Comparison of ENCODE assay signal across 25 mouse cellular contexts in genomic region chr14:51106449-51106967, GRCm38 (mm10). TPM values are rescaled to one million over a fixed set of nuclear protein-coding genes. Genes with fewer than 3 reads are reported as not detected.
DNase-seq lines count a peak whose midpoint lies in the region; ATAC-seq and TF ChIP-seq lines count a peak whose summit lies in the region.
"Had no signal": no experiment of that assay in that cellular context is flagged by ENCODE, and none has a peak within 500 bp of the region (broad histone marks: within the 10 kb centered on the region; RNA-seq: fewer than 3 reads in every experiment).

No protein-coding gene starts in this region.

- no peak overlapping the region for H3K27ac ChIP-seq in kidney, adult 2 months (ENCODE audit: insufficient read depth, low read depth, low read length)
- H3K27ac ChIP-seq in kidney, embryonic 14.5 days (ENCODE audit: low read depth, low read length), result no peak overlapping the region
- H3K27ac ChIP-seq in liver, adult 2 months (replicated peaks; ENCODE audit: insufficient read depth, low read depth, low read length), result no peak overlapping the region
- H3K27ac ChIP-seq in liver, embryonic 11.5 days (ENCODE audit: low read depth, low read length), result no peak overlapping the region
- H3K27ac ChIP-seq in intestine, embryonic 14.5 days (ENCODE audit: low read depth), result no peak overlapping the region
- peak overlapping the region; percentile 40; the same call in 1 of the 2 replicates for H3K27ac ChIP-seq in small intestine, adult 2 months (ENCODE audit: insufficient read depth, low read depth, low read length)
- H3K27ac ChIP-seq: embryonic facial prominence, embryonic 10.5 days; forebrain, embryonic 13.5 days; gastrocnemius, adult 2 months; heart, embryonic 10.5 days; hindbrain, embryonic 10.5 days; hindbrain, embryonic 15.5 days had no signal

- H3K4me2 ChIP-seq in kidney, embryonic 14.5 days (replicated peaks; ENCODE audit: low read depth, low read length), result no peak overlapping the region
- no peak overlapping the region for H3K4me2 ChIP-seq in liver, embryonic 11.5 days
- H3K4me2 ChIP-seq in intestine, embryonic 14.5 days (ENCODE audit: low read length), result no peak overlapping the region
- H3K4me2 ChIP-seq: forebrain, embryonic 13.5 days; hindbrain, embryonic 15.5 days had no signal

- no peaks in the 10 kb centered on the region for H3K27me3 ChIP-seq in kidney, adult 2 months (replicated peaks; ENCODE audit: control insufficient read depth, insufficient read depth, low read length)
- H3K27me3 ChIP-seq in kidney, embryonic 14.5 days (ENCODE audit: control insufficient read depth, insufficient read depth, low read length), result no peaks in the 10 kb centered on the region
- no peaks in the 10 kb centered on the region for H3K27me3 ChIP-seq in liver, adult 2 months (ENCODE audit: control insufficient read depth, insufficient read depth, low read length)
- no peaks in the 10 kb centered on the region for H3K27me3 ChIP-seq in liver, embryonic 11.5 days (replicated peaks; ENCODE audit: control insufficient read depth, insufficient read depth, low read length)
- no peaks in the 10 kb centered on the region for H3K27me3 ChIP-seq in intestine, embryonic 14.5 days (replicated peaks; ENCODE audit: control insufficient read depth, insufficient read depth, low read length)
- no peaks in the 10 kb centered on the region for H3K27me3 ChIP-seq in small intestine, adult 2 months (ENCODE audit: control insufficient read depth, insufficient read depth, low read length)
- H3K27me3 ChIP-seq: forebrain, embryonic 13.5 days; hindbrain, embryonic 15.5 days had no signal

- TF ChIP-seq POLR2A in kidney, adult 2 months (IDR thresholded peaks at IDR 0.05; ENCODE audit: low read depth, low read length), result no peak
- TF ChIP-seq POLR2A in liver, adult 2 months (IDR thresholded peaks at IDR 0.05; ENCODE audit: extremely low read depth, insufficient read depth, low read length), result no peak
- TF ChIP-seq POLR2A in small intestine, adult 2 months (IDR thresholded peaks at IDR 0.05; ENCODE audit: low read depth, low read length), result no peak

- peak; percentile 39 for DNase-seq in kidney, adult 2 months
- DNase-seq in liver, adult 2 months (ENCODE audit: extremely low read depth, low read depth, low spot score), result peak; percentile 85
- no peak for DNase-seq in liver, embryonic 11.5 days (ENCODE audit: low spot score)
- no peak for DNase-seq in intestine, embryonic 14.5 days (ENCODE audit: low spot score)
- DNase-seq: adrenal gland, adult 8-10 months; adrenal gland, postnatal 36 days; cerebellum, adult 2 months; cerebellum, postnatal 10 days; forebrain, postnatal 0 days; gastrocnemius, adult 2 months; gastrocnemius, postnatal 25 days; heart, adult 11 months; heart, postnatal 10 days had no signal

- no peak overlapping the region for H3K9ac ChIP-seq in kidney, embryonic 14.5 days (ENCODE audit: low read depth, low read length)
- no peak overlapping the region for H3K9ac ChIP-seq in liver, adult 2 months (ENCODE audit: low read depth, low read length)
- no peak overlapping the region for H3K9ac ChIP-seq in liver, embryonic 11.5 days (ENCODE audit: low read depth, low read length)
- no peak overlapping the region for H3K9ac ChIP-seq in intestine, embryonic 14.5 days (ENCODE audit: low read length)
- H3K9ac ChIP-seq: forebrain, embryonic 13.5 days; forebrain, postnatal 0 days; hindbrain, embryonic 15.5 days had no signal

- no peak overlapping the region for H3K4me3 ChIP-seq in kidney, adult 2 months (ENCODE audit: insufficient read depth, low read depth, low read length)
- H3K4me3 ChIP-seq in kidney, embryonic 14.5 days (ENCODE audit: low read length), result no peak overlapping the region
- H3K4me3 ChIP-seq in liver, adult 2 months (ENCODE audit: insufficient read depth, low read depth, low read length), result no peak overlapping the region
- H3K4me3 ChIP-seq in liver, embryonic 11.5 days (ENCODE audit: low read depth, low read length), result no peak overlapping the region
- H3K4me3 ChIP-seq in intestine, embryonic 14.5 days (ENCODE audit: low read depth, low read length), result no peak overlapping the region
- no peak overlapping the region for H3K4me3 ChIP-seq in small intestine, adult 2 months (ENCODE audit: low read depth, low read length)
- H3K4me3 ChIP-seq: embryonic facial prominence, embryonic 10.5 days; forebrain, embryonic 13.5 days; gastrocnemius, adult 2 months; heart, embryonic 10.5 days; hindbrain, embryonic 10.5 days; hindbrain, embryonic 15.5 days had no signal

- H3K4me1 ChIP-seq in kidney, adult 2 months (ENCODE audit: control insufficient read depth, insufficient read depth, low read length), result no peaks in the 10 kb centered on the region
- H3K4me1 ChIP-seq in kidney, embryonic 14.5 days (ENCODE audit: control insufficient read depth, insufficient read depth, low read length), result no peaks in the 10 kb centered on the region
- peaks cover 4% of the 10 kb centered on the region; the same call in 1 of the 2 replicates for H3K4me1 ChIP-seq in liver, adult 2 months (ENCODE audit: control insufficient read depth, insufficient read depth, low read length)
- peaks cover 5% of the 10 kb centered on the region; the same call in 1 of the 2 replicates for H3K4me1 ChIP-seq in liver, embryonic 11.5 days (replicated peaks; ENCODE audit: control insufficient read depth, insufficient read depth, low read length)
- H3K4me1 ChIP-seq in intestine, embryonic 14.5 days (replicated peaks; ENCODE audit: control insufficient read depth, insufficient read depth, low read length), result no peaks in the 10 kb centered on the region
- no peaks in the 10 kb centered on the region for H3K4me1 ChIP-seq in small intestine, adult 2 months (ENCODE audit: control insufficient read depth, insufficient read depth, insufficient read length, low read length)
- H3K4me1 ChIP-seq: embryonic facial prominence, embryonic 10.5 days; forebrain, embryonic 13.5 days; heart, embryonic 10.5 days; hindbrain, embryonic 10.5 days; hindbrain, embryonic 15.5 days had no signal

- H3K79me2 ChIP-seq in liver, adult 2 months (ENCODE audit: control insufficient read depth, insufficient read depth, low read length), result no peaks in the 10 kb centered on the region

- no peaks in the 10 kb centered on the region for H3K36me3 ChIP-seq in kidney, adult 2 months (ENCODE audit: control insufficient read depth, insufficient read depth, low read length)
- no peaks in the 10 kb centered on the region for H3K36me3 ChIP-seq in kidney, embryonic 14.5 days (ENCODE audit: control insufficient read depth, insufficient read depth, low read length)
- peaks cover 19% of the 10 kb centered on the region for H3K36me3 ChIP-seq in liver, adult 2 months (ENCODE audit: control insufficient read depth, insufficient read depth, low read length)
- H3K36me3 ChIP-seq in liver, embryonic 11.5 days (ENCODE audit: control insufficient read depth, insufficient read depth, low read length), result no peaks in the 10 kb centered on the region
- peaks cover 9% of the 10 kb centered on the region; the same call in 1 of the 2 replicates for H3K36me3 ChIP-seq in intestine, embryonic 14.5 days (ENCODE audit: control insufficient read depth, insufficient read depth, low read length)
- H3K36me3 ChIP-seq in small intestine, adult 2 months (ENCODE audit: control insufficient read depth, insufficient read depth, low read length), result peaks cover 10% of the 10 kb centered on the region
- H3K36me3 ChIP-seq: embryonic facial prominence, embryonic 10.5 days; heart, embryonic 10.5 days; hindbrain, embryonic 10.5 days had no signal

- no peak for ATAC-seq in kidney, embryonic 14.5 days (ENCODE audit: low FRiP score, low TSS enrichment)
- no peak for ATAC-seq in liver, embryonic 11.5 days (replicated peaks; ENCODE audit: low FRiP score)
- ATAC-seq in intestine, embryonic 14.5 days (replicated peaks; ENCODE audit: low FRiP score, low TSS enrichment, low read depth), result peak; percentile 46; the same call in 1 of the 2 replicates
- no peak for ATAC-seq in frontal cortex, adult (ENCODE audit: low TSS enrichment)
- no peak for ATAC-seq in granulocyte monocyte progenitor cell, adult 5-6 weeks (replicated peaks; ENCODE audit: poor library complexity, severe bottlenecking)
- ATAC-seq: forebrain, embryonic 13.5 days; forebrain, postnatal 0 days had no signal

- no peak for TF ChIP-seq CTCF in kidney, adult 2 months (conservative IDR thresholded peaks at IDR 0.05; ENCODE audit: insufficient read depth, insufficient read length, low read depth, low read length)
- TF ChIP-seq CTCF in liver, adult 2 months (IDR thresholded peaks at IDR 0.05; ENCODE audit: low read depth, low read length), result no peak
- TF ChIP-seq CTCF in small intestine, adult 2 months (IDR thresholded peaks at IDR 0.05; ENCODE audit: extremely low read depth, insufficient read length, insufficient replicate concordance, low read depth, low read length), result no peak

- H3K9me3 ChIP-seq in kidney, embryonic 14.5 days (ENCODE audit: control insufficient read depth, low read length), result no peaks in the 10 kb centered on the region
- H3K9me3 ChIP-seq in liver, embryonic 11.5 days (ENCODE audit: control insufficient read depth, low read length), result no peaks in the 10 kb centered on the region
- no peaks in the 10 kb centered on the region for H3K9me3 ChIP-seq in intestine, embryonic 14.5 days (ENCODE audit: control insufficient read depth, low read length)
- H3K9me3 ChIP-seq: embryonic facial prominence, embryonic 10.5 days; forebrain, embryonic 13.5 days; heart, embryonic 10.5 days; hindbrain, embryonic 15.5 days had no signal

RNA-seq across cellular contexts. Expression of gene Eddm3b, which starts 7.7 kb away (rescaled TPM):
- polyA plus RNA-seq in kidney, adult 2 months (2012; rRNA removed), result 0.42 and 0.64 TPM in 2 replicates
- 2.1 and 2.5 TPM in 2 replicates for polyA plus RNA-seq in kidney, embryonic 14.5 days (2014; fragmentation: Nextera tagmentation; extraction: Ambion mirVana)
- total RNA-seq in liver, adult 2 months (2014; rRNA removed), result not detected in 2 replicates
- polyA plus RNA-seq in liver, adult 2 months (2012; rRNA removed), result not detected in 2 replicates
- not detected in 2 replicates for polyA plus RNA-seq in liver, embryonic 11.5 days (2014; fragmentation: Nextera tagmentation; extraction: Ambion mirVana)
- polyA plus RNA-seq in intestine, embryonic 14.5 days (2014; fragmentation: Nextera tagmentation; extraction: Ambion mirVana), result 0.12 TPM in 1 of 2 replicates, not detected in the other
- not detected in 2 replicates for polyA plus RNA-seq in small intestine, adult 2 months (2012; rRNA removed)
- not detected in 2 replicates for total RNA-seq in granulocyte monocyte progenitor cell, adult 5-6 weeks (2014; fragmentation: Nextera tagmentation)
- total RNA-seq in granulocyte monocyte progenitor cell, adult 5-6 weeks (2017), result not detected in 2 replicates
- total RNA-seq: adrenal gland, adult 8-10 months; adrenal gland, postnatal 36 days; forebrain, postnatal 0 days; gastrocnemius, adult 2 months; gastrocnemius, postnatal 25 days; heart, postnatal 10 days had no signal
- polyA plus RNA-seq: C2C12; cerebellum, adult 2 months; embryonic facial prominence, embryonic 14.5 days; forebrain, embryonic 13.5 days; heart, embryonic 14.5 days; hindbrain, embryonic 10.5 days; hindbrain, embryonic 15.5 days had no signal

RNA-seq across cellular contexts. Expression of gene Ang, which starts 15.6 kb away (rescaled TPM):
- polyA plus RNA-seq in kidney, adult 2 months (2012; rRNA removed), result 4.7 and 5.1 TPM in 2 replicates
- polyA plus RNA-seq in kidney, embryonic 14.5 days (2014; fragmentation: Nextera tagmentation; extraction: Ambion mirVana), result 6.3 and 9.5 TPM in 2 replicates
- 224 and 249 TPM in 2 replicates for total RNA-seq in liver, adult 2 months (2014; rRNA removed)
- polyA plus RNA-seq in liver, adult 2 months (2012; rRNA removed), result 541 and 671 TPM in 2 replicates
- 3.6 and 4.0 TPM in 2 replicates for polyA plus RNA-seq in liver, embryonic 11.5 days (2014; fragmentation: Nextera tagmentation; extraction: Ambion mirVana)
- 34.0 and 38.6 TPM in 2 replicates for polyA plus RNA-seq in intestine, embryonic 14.5 days (2014; fragmentation: Nextera tagmentation; extraction: Ambion mirVana)
- 21.1 and 27.1 TPM in 2 replicates for polyA plus RNA-seq in small intestine, adult 2 months (2012; rRNA removed)
- total RNA-seq in granulocyte monocyte progenitor cell, adult 5-6 weeks (2014; fragmentation: Nextera tagmentation), result 0.45 TPM in 1 of 2 replicates, not detected in the other
- 1.4 and 1.8 TPM in 2 replicates for total RNA-seq in granulocyte monocyte progenitor cell, adult 5-6 weeks (2017)

RNA-seq across cellular contexts. Expression of gene Rnase4, which starts 15.6 kb away (rescaled TPM):
- polyA plus RNA-seq in kidney, adult 2 months (2012; rRNA removed), result 35.1 and 41.2 TPM in 2 replicates
- polyA plus RNA-seq in kidney, embryonic 14.5 days (2014; fragmentation: Nextera tagmentation; extraction: Ambion mirVana), result 38.9 and 41.8 TPM in 2 replicates
- total RNA-seq in liver, adult 2 months (2014; rRNA removed), result 1,910 and 2,134 TPM in 2 replicates
- polyA plus RNA-seq in liver, adult 2 months (2012; rRNA removed), result 1,816 and 2,115 TPM in 2 replicates
- polyA plus RNA-seq in liver, embryonic 11.5 days (2014; fragmentation: Nextera tagmentation; extraction: Ambion mirVana), result 13.3 and 13.6 TPM in 2 replicates
- 142 and 151 TPM in 2 replicates for polyA plus RNA-seq in intestine, embryonic 14.5 days (2014; fragmentation: Nextera tagmentation; extraction: Ambion mirVana)
- 120 and 130 TPM in 2 replicates for polyA plus RNA-seq in small intestine, adult 2 months (2012; rRNA removed)
- 1.7 and 6.8 TPM in 2 replicates for total RNA-seq in granulocyte monocyte progenitor cell, adult 5-6 weeks (2014; fragmentation: Nextera tagmentation)
- 2.5 and 2.9 TPM in 2 replicates for total RNA-seq in granulocyte monocyte progenitor cell, adult 5-6 weeks (2017)

RNA-seq across cellular contexts. Expression of gene Rnase6, which starts 17.2 kb away (rescaled TPM):
- polyA plus RNA-seq in kidney, adult 2 months (2012; rRNA removed), result 3.4 and 8.5 TPM in 2 replicates
- polyA plus RNA-seq in kidney, embryonic 14.5 days (2014; fragmentation: Nextera tagmentation; extraction: Ambion mirVana), result 0.38 and 0.49 TPM in 2 replicates
- total RNA-seq in liver, adult 2 months (2014; rRNA removed), result 1.1 and 1.2 TPM in 2 replicates
- polyA plus RNA-seq in liver, adult 2 months (2012; rRNA removed), result 0.57 and 1.0 TPM in 2 replicates
- polyA plus RNA-seq in liver, embryonic 11.5 days (2014; fragmentation: Nextera tagmentation; extraction: Ambion mirVana), result 3.2 and 4.2 TPM in 2 replicates
- 0.91 and 2.1 TPM in 2 replicates for polyA plus RNA-seq in intestine, embryonic 14.5 days (2014; fragmentation: Nextera tagmentation; extraction: Ambion mirVana)
- polyA plus RNA-seq in small intestine, adult 2 months (2012; rRNA removed), result 9.7 and 15.0 TPM in 2 replicates
- 1.2 and 6.1 TPM in 2 replicates for total RNA-seq in granulocyte monocyte progenitor cell, adult 5-6 weeks (2014; fragmentation: Nextera tagmentation)
- total RNA-seq in granulocyte monocyte progenitor cell, adult 5-6 weeks (2017), result 8.2 and 10.0 TPM in 2 replicates
- total RNA-seq: gastrocnemius, postnatal 25 days had no signal
- polyA plus RNA-seq: C2C12; embryonic facial prominence, embryonic 10.5 days; forebrain, embryonic 13.5 days; hindbrain, embryonic 10.5 days had no signal

RNA-seq across cellular contexts. Expression of gene Olfr750, which starts 32.3 kb away (rescaled TPM):
- not detected in 2 replicates for polyA plus RNA-seq in kidney, adult 2 months (2012; rRNA removed)
- polyA plus RNA-seq in kidney, embryonic 14.5 days (2014; fragmentation: Nextera tagmentation; extraction: Ambion mirVana), result not detected in 2 replicates
- total RNA-seq in liver, adult 2 months (2014; rRNA removed), result not detected in 2 replicates
- not detected in 2 replicates for polyA plus RNA-seq in liver, adult 2 months (2012; rRNA removed)
- not detected in 2 replicates for polyA plus RNA-seq in liver, embryonic 11.5 days (2014; fragmentation: Nextera tagmentation; extraction: Ambion mirVana)
- not detected in 2 replicates for polyA plus RNA-seq in intestine, embryonic 14.5 days (2014; fragmentation: Nextera tagmentation; extraction: Ambion mirVana)
- polyA plus RNA-seq in small intestine, adult 2 months (2012; rRNA removed), result 0.01 TPM in 1 of 2 replicates, not detected in the other
- total RNA-seq in granulocyte monocyte progenitor cell, adult 5-6 weeks (2014; fragmentation: Nextera tagmentation), result not detected in 2 replicates
- not detected in 2 replicates for total RNA-seq in granulocyte monocyte progenitor cell, adult 5-6 weeks (2017)
- total RNA-seq: adrenal gland, adult 8-10 months; adrenal gland, postnatal 36 days; forebrain, postnatal 0 days; gastrocnemius, adult 2 months; gastrocnemius, postnatal 25 days; heart, postnatal 10 days had no signal
- polyA plus RNA-seq: C2C12; cerebellum, adult 2 months; embryonic facial prominence, embryonic 10.5 days; embryonic facial prominence, embryonic 14.5 days; forebrain, embryonic 13.5 days; heart, embryonic 10.5 days; heart, embryonic 14.5 days had no signal

Comparison
In these comparisons a context has a peak if more than half of its experiments do, and no peak if none do; other contexts are left out.
1. DNase-seq: peak in kidney, adult 2 months (single experiment) and liver, adult 2 months (single experiment); none in liver, embryonic 11.5 days (single experiment) and intestine, embryonic 14.5 days (single experiment).
2. RNA of gene Ang, which starts 15.6 kb away (polyA plus RNA-seq): 541 to 671 TPM in liver, adult 2 months; 34.0 to 38.6 TPM in intestine, embryonic 14.5 days, 21.1 to 27.1 TPM in small intestine, adult 2 months, 6.3 to 9.5 TPM in kidney, embryonic 14.5 days, 4.7 to 5.1 TPM in kidney, adult 2 months and 3.6 to 4.0 TPM in liver, embryonic 11.5 days; every median in the first group is over 10 times any median in the second.
3. RNA of gene Rnase4, which starts 15.6 kb away (polyA plus RNA-seq): 1,816 to 2,115 TPM in liver, adult 2 months; 142 to 151 TPM in intestine, embryonic 14.5 days, 120 to 130 TPM in small intestine, adult 2 months, 38.9 to 41.8 TPM in kidney, embryonic 14.5 days, 35.1 to 41.2 TPM in kidney, adult 2 months and 13.3 to 13.6 TPM in liver, embryonic 11.5 days; every median in the first group is over 10 times any median in the second.